Mouse (Mus musculus) monocyte, adult 2 months (primary cell): ENCODE results near the gene Prkd2.

Experiments used
- DNase-seq, 2 experiments: peaks; one replicate each; pipeline ENCODE4 v3.0.0; 2022; ENCODE audit warnings: low spot score in 2 of 2, low read depth in 1 of 2

The Prkd2 gene

GRCm38 (mm10) chr7:16826571-16826970 is 16.1 kb upstream of the Prkd2 start:
- no peak for DNase-seq

DNA sequence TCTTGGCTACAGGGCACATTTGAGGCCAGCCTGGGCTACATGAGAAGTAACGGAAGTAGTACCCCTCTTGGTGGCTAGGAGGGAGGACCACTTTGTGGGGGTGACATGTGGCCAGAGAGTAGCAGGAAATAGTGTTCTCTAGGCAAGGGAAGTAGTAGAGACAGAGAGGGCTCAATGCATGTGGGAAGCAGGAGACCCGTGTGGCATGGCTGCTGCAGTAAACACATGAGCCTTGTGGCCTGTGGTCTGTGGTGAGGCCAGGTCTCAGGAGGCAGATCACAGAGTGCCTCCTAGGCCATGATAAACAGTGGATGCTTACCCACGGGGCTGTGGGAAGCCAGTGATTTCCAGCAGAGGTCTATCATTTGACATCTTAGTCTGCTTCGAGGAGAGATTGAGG is 15.4 kb upstream of the Prkd2 start:
- DNase-seq = no peak

GRCm38 (mm10) chr7:16830449-16830848 is 12.3 kb upstream of the Prkd2 start:
- no peak for DNase-seq

DNA sequence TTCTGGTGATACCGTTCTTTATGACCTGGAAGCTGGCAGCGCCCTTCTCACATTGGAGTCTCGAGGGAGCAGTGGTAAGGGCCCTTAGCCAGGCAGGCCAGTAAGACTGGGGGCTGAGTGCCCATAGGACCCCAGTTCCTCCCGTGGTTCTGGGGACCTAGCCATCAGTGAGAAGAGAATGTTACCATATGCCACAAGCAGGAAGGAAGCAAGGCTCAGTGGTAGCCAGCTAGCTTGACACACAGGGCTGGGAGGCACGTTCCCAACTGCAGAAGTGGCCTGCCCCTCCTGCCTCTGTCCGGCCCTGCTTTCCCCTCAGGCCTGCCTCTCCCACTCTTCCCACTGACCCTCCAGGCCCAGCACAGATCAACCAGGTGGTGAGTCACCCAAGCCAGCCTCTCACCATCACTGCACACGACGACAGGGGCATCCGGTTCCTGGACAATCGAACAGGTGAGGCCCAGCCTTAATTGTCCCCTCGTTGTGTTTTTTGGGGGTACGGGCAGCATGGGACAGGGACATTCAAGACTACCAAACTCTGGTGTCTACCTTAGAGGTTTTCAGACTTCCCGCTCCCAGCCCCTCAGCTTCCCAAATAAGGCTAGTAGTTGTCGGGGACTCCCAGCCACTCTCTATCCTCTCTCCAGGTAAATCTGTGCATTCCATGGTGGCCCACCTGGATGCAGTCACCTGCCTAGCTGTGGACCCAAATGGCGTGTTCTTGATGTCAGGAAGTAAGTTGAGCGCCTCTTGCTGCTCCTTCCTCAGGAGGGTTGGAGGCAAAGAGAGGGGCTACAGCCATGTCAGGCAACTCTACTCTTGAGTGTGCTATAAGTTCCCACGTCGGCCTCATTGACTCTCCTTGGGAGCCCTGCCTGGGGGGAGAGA is 4.5 kb upstream of the Prkd2 start:
- DNase-seq = no peak

GRCm38 (mm10) chr7:16838804-16839426 is 3.8 kb upstream of the Prkd2 start:
- no peak for DNase-seq

DNA sequence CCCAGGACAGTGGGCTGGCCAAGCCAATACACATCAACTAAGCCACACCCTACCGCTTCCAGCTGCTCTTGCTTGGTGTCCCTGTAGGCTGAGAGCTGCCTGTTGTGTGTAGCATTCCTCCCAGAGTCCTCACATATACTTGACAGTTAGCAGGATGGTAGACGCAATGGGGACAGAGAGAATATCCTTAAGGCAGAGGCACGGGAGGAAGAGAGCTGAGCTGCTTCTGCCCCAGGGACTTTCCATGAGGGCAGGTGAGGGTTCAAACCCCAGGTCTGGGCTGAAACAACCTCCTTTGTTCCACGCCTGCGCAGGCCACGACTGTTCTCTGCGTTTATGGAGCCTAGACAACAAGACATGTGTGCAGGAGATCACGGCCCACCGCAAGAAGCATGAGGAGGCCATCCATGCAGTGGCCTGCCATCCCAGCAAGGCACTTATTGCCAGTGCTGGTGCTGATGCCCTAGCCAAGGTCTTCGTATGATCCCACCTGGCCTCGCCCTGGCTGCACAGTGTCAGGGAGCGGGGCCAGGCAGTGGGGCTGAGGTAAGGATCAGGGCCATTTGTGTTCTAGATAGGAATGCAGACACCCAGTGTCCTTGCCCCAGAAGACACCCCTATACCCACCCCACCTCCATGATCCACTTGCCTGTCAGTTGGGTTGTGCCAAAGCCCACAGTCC is 3.1 kb upstream of the Prkd2 start:
- DNase-seq = no peak

DNA sequence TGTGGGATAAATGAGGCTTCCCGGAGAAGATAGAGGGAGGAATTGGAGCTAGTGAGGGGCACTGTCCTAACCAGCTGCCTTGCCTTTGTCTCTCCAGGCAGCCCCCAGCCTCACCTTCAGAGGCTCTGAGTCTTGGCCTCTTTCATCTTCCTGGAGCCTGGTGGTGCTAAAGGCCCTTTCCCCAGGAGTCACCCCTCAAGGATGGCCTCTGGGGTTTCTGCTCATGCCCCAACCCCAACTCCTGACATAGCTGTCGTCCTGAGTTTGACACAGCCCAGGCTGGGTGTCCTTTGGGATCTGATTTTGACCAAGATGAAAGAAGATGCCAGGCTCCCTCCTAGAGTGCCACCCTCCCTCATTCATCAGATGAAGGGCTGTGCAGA is 2.6 kb upstream of the Prkd2 start:
- DNase-seq = no peak

DNA sequence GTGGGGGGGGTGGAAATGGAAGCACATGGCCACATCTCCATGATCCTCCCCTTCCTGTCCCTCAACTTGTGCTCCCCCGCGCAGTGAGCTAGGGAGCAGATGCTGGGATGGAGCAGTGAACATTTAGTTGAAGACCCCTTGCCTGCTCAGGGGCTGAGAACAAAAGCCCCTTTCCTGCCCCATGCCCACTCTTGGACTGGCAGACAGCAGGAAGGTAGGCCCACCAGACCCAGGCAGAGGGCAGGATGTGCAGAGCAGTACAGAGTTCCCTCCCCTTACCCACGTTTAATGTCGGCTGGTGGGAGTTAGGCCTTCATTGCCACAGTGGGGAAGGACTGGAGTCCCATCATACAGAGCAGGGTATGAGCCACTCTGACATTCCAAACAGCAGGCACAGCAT is 1.6 kb upstream of the Prkd2 start:
- DNase-seq = no peak

- no peak for DNase-seq
Observed at GRCm38 (mm10) chr7:16841561-16842560, 841 bp upstream of the Prkd2 start.

GRCm38 (mm10) chr7:16843441-16844171 is 904 bp downstream of the Prkd2 start:
- no peak for DNase-seq

GRCm38 (mm10) chr7:16844696-16845071 is 2.0 kb downstream of the Prkd2 start:
- no peak for DNase-seq

DNA sequence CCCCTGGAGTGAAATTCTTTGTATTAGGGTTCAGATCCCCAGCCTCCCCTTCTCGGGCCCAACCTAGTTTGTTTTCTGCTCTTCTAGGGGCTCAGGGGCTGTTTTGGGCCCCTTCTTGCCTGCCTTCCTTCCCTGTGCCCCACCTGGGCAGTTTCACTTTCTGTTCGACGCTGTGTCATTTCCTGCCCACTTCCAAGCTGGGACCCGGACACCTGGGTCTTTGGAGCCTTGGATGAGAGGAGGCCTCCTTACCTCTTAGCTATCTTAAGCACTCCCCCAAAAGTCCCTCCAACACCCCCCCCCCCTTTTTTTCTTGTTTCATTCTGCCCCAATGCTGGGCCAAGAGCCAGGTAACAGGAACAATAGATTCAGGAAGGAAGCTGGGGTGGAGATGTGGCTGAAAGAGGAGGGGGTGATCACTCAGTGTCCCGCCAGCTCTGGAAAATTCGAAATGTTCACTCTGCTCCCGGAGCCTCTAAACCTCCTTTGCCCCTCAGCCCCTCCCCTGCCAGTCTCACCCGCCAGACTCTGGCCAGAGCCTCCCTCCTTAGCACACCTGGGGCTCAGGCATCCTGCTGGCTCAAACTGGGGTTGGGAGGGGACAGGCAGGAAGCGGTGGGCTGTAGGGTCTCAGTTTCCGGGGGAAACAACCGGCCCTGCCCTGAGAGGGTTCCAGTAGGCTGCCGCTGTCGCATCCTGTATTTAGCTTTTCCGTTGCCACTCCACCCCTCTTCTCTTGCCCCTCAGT is 2.5 kb downstream of the Prkd2 start:
- no peak for DNase-seq

GRCm38 (mm10) chr7:16845820-16846167 is 3.1 kb downstream of the Prkd2 start:
- no peak for DNase-seq

DNA sequence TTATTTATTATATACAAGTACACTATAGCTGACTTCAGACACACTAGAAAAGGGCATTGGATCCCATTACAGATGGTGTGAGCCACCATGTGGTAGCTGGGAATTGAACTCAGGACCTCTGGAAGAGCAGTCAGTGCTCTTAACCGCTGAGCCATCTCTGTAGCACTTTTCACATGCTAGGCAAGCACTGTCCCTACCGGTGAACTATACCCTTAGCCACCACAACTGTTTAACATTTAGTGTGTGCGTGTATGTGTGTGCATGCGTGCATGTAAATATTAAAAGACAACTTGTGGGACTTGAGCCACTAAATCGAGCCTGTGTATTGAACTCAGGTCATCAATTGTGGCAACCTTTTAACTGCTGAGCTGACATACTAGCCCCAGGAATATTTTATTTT is 4.1 kb downstream of the Prkd2 start:
- no peak for DNase-seq

GRCm38 (mm10) chr7:16847507-16847906 is 4.8 kb downstream of the Prkd2 start:
- DNase-seq = no peak

DNA sequence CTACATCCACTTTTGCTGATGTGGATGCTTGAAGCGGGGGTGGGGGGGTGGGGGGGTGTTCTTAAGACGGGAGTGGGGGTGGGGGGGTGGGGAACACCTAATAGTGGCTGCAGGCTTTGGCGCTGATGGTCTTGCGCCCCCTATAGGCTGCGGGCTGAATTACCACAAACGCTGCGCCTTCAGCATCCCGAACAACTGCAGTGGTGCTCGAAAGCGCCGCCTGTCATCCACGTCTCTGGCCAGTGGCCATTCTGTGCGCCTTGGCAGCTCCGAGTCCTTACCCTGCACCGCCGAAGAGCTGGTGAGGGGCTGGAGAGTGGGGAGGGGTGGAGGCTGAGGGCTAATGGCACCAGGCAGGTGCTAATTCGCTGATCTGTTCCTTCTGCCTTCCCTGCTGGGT is 5.9 kb downstream of the Prkd2 start:
- DNase-seq = no peak

DNA sequence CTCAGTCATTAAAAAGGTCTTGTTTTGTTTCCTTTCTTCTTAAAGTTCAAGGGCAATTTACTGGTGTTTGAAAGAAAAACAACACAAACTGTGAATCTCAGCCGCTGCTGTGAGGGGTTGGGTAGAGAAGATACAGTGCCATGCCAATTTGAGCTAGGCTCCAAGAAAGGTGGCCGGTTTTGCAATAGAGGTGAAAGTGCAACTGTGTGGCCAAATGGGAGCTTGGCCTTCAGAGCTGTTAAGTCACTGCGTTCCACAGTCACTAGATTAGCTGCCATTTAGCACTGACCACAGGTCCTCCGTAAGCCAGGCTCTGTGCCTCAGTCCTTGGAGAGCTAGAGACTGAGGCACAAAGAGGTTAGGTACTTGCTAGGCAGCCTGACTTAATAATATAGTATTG is 8.9 kb downstream of the Prkd2 start:
- no peak for DNase-seq

GRCm38 (mm10) chr7:16853302-16853831 is 10.7 kb downstream of the Prkd2 start:
- no peak for DNase-seq

DNA sequence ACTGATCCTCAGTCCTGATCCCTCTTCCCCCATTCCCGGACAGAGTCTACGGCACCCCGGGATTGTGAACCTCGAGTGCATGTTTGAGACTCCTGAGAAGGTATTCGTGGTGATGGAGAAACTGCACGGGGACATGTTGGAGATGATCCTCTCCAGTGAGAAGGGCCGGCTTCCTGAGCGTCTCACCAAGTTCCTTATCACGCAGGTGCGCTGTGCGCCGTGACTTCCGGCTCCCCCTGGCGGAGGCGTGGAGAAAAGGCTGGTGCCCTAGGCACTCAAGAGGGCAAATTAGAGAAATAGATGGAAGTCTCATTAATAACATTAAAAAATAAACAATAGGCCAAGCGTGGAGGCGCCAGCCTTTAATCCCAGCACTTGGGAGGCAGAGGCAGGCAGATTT is 15.6 kb downstream of the Prkd2 start:
- no peak for DNase-seq
